Mouse (Mus musculus) hindbrain, embryonic 16.5 days (tissue): ENCODE data around the gene Best1. TPM values are rescaled to one million over a fixed set of nuclear protein-coding genes. Genes with fewer than 3 reads are reported as not detected.

Experiments
- ATAC-seq: fragments of 200-750 bp; cut with Nextera tagmentation; 2 replicates; pipeline ENCODE4 v1.8.0; 2017; ENCODE audit warnings: moderate TSS enrichment, moderate library complexity
- H3K27ac ChIP-seq: fragments of 300-500 bp; sonication (generic); 2 replicates; pipeline ENCODE4 v1.5.1; 2014; ENCODE audit warnings: low read depth, mild to moderate bottlenecking, control low read depth, low read length, moderate library complexity
- H3K27me3 ChIP-seq: fragments of 300-500 bp; sonication (generic); replicated peaks from 2 replicates; pipeline ENCODE4 v1.6.1; 2014; ENCODE audit warnings: low read length; ENCODE audit not compliant: control insufficient read depth, insufficient read depth
- H3K36me3 ChIP-seq: fragments of 300-500 bp; sonication (generic); 2 replicates; pipeline ENCODE4 v1.6.1; 2014; ENCODE audit warnings: mild to moderate bottlenecking, low read length, moderate library complexity, mixed read lengths; ENCODE audit not compliant: control insufficient read depth, insufficient read depth
- H3K4me1 ChIP-seq: fragments of 300-500 bp; sonication (generic); 2 replicates; pipeline ENCODE4 v1.6.1; 2014; ENCODE audit warnings: low read depth, low read length; ENCODE audit not compliant: control insufficient read depth, insufficient read depth
- H3K4me2 ChIP-seq: fragments of 300-500 bp; sonication (generic); 2 replicates; pipeline ENCODE4 v1.6.1; 2014; ENCODE audit warnings: mild to moderate bottlenecking, low read length, control low read depth, moderate library complexity
- H3K4me3 ChIP-seq: fragments of 300-500 bp; sonication (generic); 2 replicates; pipeline ENCODE4 v1.5.1; 2014; ENCODE audit warnings: mild to moderate bottlenecking, low read length, control low read depth, moderate library complexity
- H3K9ac ChIP-seq: fragments of 300-500 bp; sonication (generic); 2 replicates; pipeline ENCODE4 v1.6.1; 2014; ENCODE audit warnings: low read depth, mild to moderate bottlenecking, control low read depth, low read length, moderate library complexity
- H3K9me3 ChIP-seq: fragments of 300-500 bp; sonication (generic); 2 replicates; pipeline ENCODE4 v1.6.1; 2014; ENCODE audit warnings: mild to moderate bottlenecking, low read length, moderate library complexity; ENCODE audit not compliant: control insufficient read depth
- WGBS: fragments of 180-500 bp; shearing (Covaris S2); extraction: QIAGEN DNeasy Blood & Tissue Kit; methylation state at CpG from one replicate; pipeline ENCODE4 v1.1.7; 2014; 5-methylcytosine and 5-hydroxymethylcytosine counted together
- polyA plus RNA-seq: library from polyadenylated mRNA; unstranded; fragments of >200 nt; fragmentation: Nextera tagmentation; extraction: Ambion mirVana; gene quantifications from 2 replicates; pipeline ENCODE4 v1.2.1, GENCODE M21; 2015

Gene Best1
- polyA plus RNA-seq, 1 experiment from 2014 or later: 3.2 TPM

DNA sequence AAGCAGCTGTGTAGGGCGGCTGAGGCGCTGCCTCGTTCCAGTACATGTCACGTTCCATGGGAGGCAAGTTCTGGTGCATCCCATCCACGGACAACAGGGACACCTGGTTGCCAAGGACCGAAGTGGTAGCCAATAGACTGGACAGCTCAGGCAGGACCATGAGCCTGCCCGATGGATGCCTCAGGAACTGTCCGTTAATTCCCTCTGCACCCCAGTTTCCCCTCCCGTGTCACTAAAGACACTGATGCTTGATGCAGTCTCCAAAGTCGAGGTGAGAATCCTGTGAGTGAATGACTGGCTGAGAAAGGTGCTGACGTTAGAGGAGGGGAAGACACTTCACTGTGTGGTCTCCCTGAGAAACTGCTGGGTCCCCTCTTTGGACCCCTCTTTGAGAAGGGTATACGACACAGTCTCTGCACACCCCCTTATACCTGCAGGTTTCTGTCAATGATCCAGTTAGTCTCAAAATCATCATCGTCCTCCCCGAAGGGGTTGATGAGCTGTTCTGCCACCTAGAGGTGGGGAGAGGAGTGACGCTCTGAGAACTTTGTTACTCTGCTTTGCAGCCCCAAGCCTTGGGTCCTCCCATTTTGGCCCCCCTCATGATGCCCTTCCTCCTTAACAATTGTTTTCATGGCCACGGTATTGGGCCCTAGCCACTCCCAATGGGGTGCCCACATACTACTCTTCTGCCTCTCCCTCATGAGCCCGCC is 12.1 kb downstream of the Best1 start:
- Histone ChIP-seq H3K4me1 (no peaks in the 10 kb centered on the region; the same call in 1 of the 2 replicates), H3K9ac (no peak overlapping the region), H3K27me3 (no peaks in the 10 kb centered on the region), H3K9me3 (no peaks in the 10 kb centered on the region), H3K4me3 (no peak overlapping the region), H3K27ac (no peak overlapping the region), H3K4me2 (no peak overlapping the region), H3K36me3 (peaks cover 16% of the 10 kb centered on the region)
- 67% methylated on average over 17 of the region's 17 CpGs for WGBS
- no peak for ATAC-seq

DNA sequence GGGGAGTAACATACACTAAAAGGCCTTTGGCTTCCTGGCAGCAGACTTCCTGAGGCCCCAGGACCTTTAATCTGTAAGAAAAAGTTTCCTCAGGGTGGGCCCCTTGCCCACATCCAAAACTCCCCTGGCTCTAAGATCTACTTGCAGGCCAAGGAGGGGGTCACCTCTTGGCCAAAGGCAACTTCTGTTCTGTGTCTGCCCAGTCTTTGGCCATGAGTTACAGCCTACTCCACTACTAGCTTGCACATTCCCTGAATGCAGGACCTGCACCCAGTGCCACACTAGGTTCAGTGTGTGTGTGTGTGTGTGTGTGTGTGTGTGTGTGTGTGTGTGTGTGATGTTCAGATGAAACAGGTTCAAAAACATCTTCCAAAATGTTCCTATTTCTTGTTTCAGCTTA is 13.8 kb downstream of the Best1 start:
- Histone ChIP-seq H3K27ac (no peak overlapping the region), H3K36me3 (peaks cover 16% of the 10 kb centered on the region), H3K4me1 (peaks cover 8% of the 10 kb centered on the region), H3K27me3 (no peaks in the 10 kb centered on the region), H3K4me2 (no peak overlapping the region), H3K9me3 (no peaks in the 10 kb centered on the region), H3K9ac (no peak overlapping the region), H3K4me3 (no peak overlapping the region)
- ATAC-seq: no peak

DNA sequence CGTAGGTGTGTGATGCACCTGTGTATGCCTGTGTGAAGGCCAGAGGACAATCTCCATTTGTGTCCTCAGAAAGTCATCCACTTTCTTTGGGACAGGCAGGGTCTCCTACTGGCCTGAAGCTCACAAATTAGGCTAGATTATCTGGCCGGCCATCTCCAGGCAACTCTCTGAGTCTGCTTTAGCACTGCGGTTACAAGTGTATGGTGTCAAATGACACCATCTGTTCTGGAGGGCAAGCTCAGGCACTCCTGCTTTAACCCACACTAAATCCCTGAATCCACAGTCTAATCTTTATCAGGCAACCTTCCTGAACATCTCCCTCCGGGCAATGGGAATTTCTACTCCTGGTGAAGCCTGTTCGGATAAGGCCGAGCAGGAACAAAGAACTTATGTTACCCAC is 14.2 kb downstream of the Best1 start:
- Histone ChIP-seq H3K4me1 (peaks cover 8% of the 10 kb centered on the region), H3K27me3 (no peaks in the 10 kb centered on the region), H3K27ac (no peak overlapping the region), H3K9me3 (no peaks in the 10 kb centered on the region), H3K4me3 (no peak overlapping the region), H3K9ac (no peak overlapping the region), H3K4me2 (no peak overlapping the region), H3K36me3 (peaks cover 16% of the 10 kb centered on the region)
- ATAC-seq: no peak
- WGBS: 62% methylated on average over 6 of the region's 6 CpGs

DNA sequence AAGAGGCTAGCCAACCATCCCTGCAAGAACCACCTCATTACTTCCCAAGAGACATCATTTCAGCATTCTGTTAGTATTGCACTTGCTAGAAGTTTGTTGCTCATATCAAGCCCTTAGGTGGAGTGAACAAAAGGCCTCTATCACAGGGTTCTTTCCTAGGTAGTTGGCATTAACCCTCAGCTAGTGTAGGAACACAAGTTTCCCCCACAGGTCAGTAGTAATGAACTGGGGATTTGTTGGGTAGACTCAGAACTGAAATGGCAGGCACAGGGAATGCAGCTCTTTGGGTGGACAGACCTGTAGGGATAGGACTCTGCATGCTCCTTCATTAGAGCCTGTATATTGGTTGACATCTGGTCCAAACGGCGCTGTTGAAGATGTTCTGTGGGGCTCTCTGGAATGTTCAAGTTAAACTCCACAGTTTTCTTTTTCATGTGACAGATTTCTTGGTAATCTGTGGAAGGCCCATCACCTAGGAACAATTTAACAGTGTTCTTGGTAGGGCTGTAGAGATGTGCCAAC is 15.5 kb downstream of the Best1 start:
- Histone ChIP-seq H3K9ac (no peak overlapping the region), H3K9me3 (no peaks in the 10 kb centered on the region), H3K36me3 (peaks cover 16% of the 10 kb centered on the region), H3K27me3 (no peaks in the 10 kb centered on the region), H3K4me3 (no peak overlapping the region), H3K4me2 (no peak overlapping the region), H3K27ac (no peak overlapping the region), H3K4me1 (peaks cover 15% of the 10 kb centered on the region)
- 97% methylated on average over 2 of the region's 2 CpGs for WGBS
- ATAC-seq: no peak

DNA sequence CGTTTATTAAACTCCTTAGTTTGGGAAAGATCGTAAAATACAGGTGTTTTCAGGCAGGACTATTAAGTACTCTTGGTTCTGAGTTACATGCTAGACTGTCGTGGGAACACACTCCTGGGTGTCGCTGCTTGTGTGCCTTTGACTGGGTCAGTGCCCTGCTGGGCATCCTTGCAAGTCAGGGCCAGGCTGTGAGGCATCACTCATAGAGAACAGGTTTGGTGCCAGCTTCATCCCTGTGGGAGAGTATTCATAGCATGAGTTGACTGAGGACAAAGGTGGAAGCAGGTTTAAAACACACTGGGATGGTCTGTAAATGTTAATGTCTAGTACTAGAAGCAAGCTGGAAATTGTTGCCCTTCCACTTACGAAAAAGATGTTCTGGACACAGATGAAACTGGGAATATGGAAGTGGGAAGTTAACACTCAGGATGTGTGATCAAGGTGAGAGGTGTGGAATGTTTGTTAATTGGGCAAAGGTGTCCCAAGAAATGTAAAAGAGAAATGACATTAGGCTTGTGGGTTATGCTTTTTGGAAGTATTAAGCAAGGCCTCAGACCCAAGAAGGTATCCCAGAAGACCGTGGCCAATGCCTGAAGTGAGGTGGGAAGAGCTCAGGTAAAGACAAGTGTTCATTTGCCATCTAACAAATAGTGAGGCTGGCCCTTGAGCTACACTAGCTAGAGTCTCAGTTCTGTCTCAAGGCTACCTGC is 16.1 kb downstream of the Best1 start:
- H3K4me1 ChIP-seq: peaks cover 15% of the 10 kb centered on the region
- 92% methylated on average over 6 of the region's 6 CpGs for WGBS
- peaks cover 16% of the 10 kb centered on the region for H3K36me3 ChIP-seq
- H3K4me2 ChIP-seq: no peak overlapping the region
- H3K4me3 ChIP-seq: no peak overlapping the region
- ATAC-seq: no peak
- H3K27me3 ChIP-seq: no peaks in the 10 kb centered on the region
- H3K9ac ChIP-seq: no peak overlapping the region
- no peaks in the 10 kb centered on the region for H3K9me3 ChIP-seq
- no peak overlapping the region for H3K27ac ChIP-seq

DNA sequence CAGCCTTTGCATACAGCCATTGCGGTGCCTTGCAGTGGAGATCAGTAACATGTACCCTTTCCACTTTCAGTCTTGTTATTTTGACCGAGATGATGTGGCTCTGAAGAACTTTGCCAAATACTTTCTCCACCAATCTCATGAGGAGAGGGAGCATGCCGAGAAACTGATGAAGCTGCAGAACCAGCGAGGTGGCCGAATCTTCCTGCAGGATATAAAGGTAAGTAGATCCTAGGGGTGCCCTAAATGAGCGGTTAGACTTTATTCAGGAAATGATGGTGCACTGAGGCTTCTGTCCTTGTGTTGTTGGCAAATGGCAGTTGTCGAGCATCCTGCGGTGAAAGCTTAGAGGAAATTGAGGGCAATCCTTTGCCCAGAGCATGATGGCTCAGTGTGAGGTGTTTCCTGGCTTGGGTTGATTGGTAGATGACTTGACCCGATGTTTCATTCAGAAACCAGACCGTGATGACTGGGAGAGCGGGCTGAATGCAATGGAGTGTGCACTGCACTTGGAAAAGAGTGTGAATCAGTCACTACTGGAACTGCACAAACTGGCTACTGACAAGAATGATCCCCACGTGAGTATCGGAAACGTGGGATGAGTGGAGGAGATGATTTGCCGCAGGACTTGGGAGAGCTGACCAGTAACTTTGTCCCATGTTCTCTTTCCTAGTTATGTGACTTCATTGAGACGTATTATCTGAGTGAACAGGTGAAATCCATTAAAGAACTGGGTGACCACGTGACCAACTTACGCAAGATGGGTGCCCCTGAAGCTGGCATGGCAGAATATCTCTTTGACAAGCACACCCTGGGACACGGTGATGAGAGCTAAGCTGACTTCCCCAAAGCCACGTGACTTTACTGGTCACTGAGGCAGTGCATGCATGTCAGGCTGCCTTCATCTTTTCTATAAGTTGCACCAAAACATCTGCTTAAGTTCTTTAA is 17.1 kb downstream of the Best1 start:
- ATAC-seq: no peak
- 93% methylated on average over 20 of the region's 20 CpGs for WGBS
- Histone ChIP-seq H3K4me1 (peaks cover 15% of the 10 kb centered on the region), H3K4me2 (peak overlapping the region; percentile 80), H3K36me3 (peaks cover 16% of the 10 kb centered on the region), H3K27ac (no peak overlapping the region), H3K4me3 (peak overlapping the region; percentile 73), H3K27me3 (no peaks in the 10 kb centered on the region), H3K9ac (peak overlapping the region; percentile 6; the same call in 1 of the 2 replicates), H3K9me3 (no peaks in the 10 kb centered on the region)

DNA sequence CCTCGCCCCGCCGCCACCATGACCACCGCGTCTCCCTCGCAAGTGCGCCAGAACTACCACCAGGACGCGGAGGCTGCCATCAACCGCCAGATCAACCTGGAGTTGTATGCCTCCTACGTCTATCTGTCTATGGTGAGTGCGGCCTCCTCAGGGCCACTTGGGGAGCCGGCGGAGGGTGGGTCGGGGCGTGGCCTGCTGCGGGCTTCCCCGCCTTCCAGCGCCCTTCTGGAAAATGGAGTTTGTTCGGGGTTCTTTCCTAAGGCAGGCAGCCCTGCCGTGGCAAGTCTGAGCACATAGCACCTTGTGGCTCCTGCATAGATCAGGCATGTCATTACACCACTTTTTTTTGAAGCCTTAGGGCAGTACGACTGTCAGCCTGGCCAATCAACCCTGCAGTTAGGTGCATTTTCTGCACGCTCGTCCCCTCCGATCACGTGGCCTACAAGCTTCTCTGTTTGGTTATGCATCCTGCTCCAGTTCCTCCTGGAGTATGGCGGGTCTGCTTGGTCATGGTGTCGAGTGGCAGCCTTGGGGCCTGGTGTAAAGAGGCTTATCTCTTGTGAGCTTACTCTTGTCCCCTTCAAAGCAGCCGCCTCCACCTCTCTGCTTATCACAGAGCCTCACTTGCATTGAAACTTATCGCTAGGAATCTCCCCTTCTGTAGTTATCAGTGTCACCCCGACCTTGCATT is 18.4 kb downstream of the Best1 start:
- Histone ChIP-seq H3K27me3 (no peaks in the 10 kb centered on the region), H3K9ac (peak overlapping the region; percentile 89), H3K27ac (peak overlapping the region; percentile 95), H3K4me3 (peak overlapping the region; percentile 73), H3K9me3 (no peaks in the 10 kb centered on the region), H3K4me2 (peak overlapping the region; percentile 80), H3K36me3 (peaks cover 16% of the 10 kb centered on the region), H3K4me1 (peaks cover 15% of the 10 kb centered on the region)
- peak; percentile 79 for ATAC-seq
- WGBS: under 1% methylated on average over 31 of the region's 31 CpGs

DNA sequence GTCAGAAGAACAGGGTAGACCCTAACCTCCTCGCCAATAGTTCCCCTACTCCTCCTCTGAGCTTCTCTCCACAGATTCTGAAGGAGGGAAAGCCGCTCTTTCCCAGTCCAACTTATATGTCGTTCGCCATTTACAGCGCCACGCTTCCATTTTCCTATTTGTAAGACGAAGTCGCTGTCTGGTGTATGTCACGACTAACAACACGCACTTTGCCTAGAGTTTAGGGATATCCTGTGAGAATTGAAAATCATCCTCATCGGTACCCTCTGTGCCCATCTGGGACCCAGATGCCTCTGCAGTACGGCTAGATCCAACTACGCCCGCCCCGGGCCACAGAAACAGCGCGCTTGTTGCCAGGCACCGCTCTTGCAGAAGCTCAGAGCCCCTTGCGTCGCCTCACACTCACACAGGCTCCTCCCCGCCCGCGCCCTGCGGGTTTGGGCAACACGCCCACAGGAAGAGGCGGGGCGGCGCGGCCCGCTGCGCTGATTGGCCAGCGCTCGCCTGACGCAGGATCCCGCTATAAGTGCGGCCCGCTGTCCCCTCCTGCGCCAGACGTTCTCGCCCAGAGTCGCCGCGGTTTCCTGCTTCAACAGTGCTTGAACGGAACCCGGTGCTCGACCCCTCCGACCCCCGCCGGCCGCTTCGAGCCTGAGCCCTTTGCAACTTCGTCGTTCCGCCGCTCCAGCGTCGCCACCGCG is 19.1 kb downstream of the Best1 start:
- peak overlapping the region; percentile 80 for H3K4me2 ChIP-seq
- under 1% methylated on average over 50 of the region's 59 CpGs for WGBS
- H3K4me1 ChIP-seq: peaks cover 15% of the 10 kb centered on the region
- peak overlapping the region; percentile 73 for H3K4me3 ChIP-seq
- peaks cover 16% of the 10 kb centered on the region for H3K36me3 ChIP-seq
- H3K27ac ChIP-seq: peak overlapping the region; percentile 95
- ATAC-seq: peak; percentile 99
- no peaks in the 10 kb centered on the region for H3K27me3 ChIP-seq
- H3K9me3 ChIP-seq: no peaks in the 10 kb centered on the region
- peak overlapping the region; percentile 89 for H3K9ac ChIP-seq
